Comparison of ENCODE assay signal across 28 mouse cellular contexts in the genomic region with DNA sequence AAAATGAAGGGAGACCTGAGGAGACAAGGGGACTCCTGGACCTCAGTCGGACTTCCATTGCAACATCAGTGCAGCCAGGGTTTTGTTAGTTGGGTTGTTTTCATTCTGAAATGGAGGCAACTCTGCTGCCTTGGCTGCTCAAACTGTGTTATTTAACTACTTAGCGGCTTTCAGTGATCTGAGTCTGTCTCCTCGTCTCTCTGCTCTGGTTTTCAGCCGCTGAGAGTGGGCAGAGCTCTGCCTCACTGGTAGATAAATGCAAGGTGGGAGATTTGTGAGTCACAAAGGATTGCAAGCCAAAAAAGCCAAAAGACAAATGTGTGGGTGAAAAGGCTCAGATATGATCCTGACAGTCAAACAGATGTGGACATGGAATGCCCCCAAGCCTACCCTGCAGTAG.
DNase-seq lines count a peak whose midpoint lies in the region; ATAC-seq and TF ChIP-seq lines count a peak whose summit lies in the region.
"Had no signal": no experiment of that assay in that cellular context is flagged by ENCODE, and none has a peak within 500 bp of the region (broad histone marks: within the 10 kb centered on the region; RNA-seq: fewer than 3 reads in every experiment).

No protein-coding gene starts in this region.

- intact Hi-C loops in left cerebral cortex, adult 2 months (cut with DNase I), result no loop called here
- intact Hi-C loops in left cerebral cortex, postnatal 36 days (cut with DNase I), result no loop called here

- WGBS in embryonic facial prominence, embryonic 10.5 days, result 89% methylated on average over 4 of the region's 4 CpGs

- peaks cover 52% of the 10 kb centered on the region for H3K4me1 ChIP-seq in embryonic facial prominence, embryonic 10.5 days
- H3K4me1 ChIP-seq: forebrain, embryonic 13.5 days; midbrain, embryonic 15.5 days had no signal

- no peaks in the 10 kb centered on the region for H3K27me3 ChIP-seq in embryonic facial prominence, embryonic 10.5 days (replicated peaks; ENCODE audit: low read depth, poor library complexity, severe bottlenecking)
- H3K27me3 ChIP-seq: CH12.LX; forebrain, embryonic 13.5 days; hindbrain, embryonic 15.5 days; limb, embryonic 12.5 days; midbrain, embryonic 15.5 days; neural tube, embryonic 12.5 days had no signal

- H3K36me3 ChIP-seq in embryonic facial prominence, embryonic 10.5 days (replicated peaks), result 0 out of 2 replicates have a peak, but pooled peaks cover 2% of the 10 kb centered on the region
- H3K36me3 ChIP-seq: hindbrain, embryonic 10.5 days; liver, embryonic 13.5 days; midbrain, embryonic 10.5 days; midbrain, embryonic 15.5 days had no signal

- DNase-seq in frontal cortex, postnatal 10 days (ENCODE audit: low spot score in 2 of 2), result no peak
- peak; percentile 32 to 33 for DNase-seq in left cerebral cortex, adult 2 months (ENCODE audit: extremely low spot score in 1 of 2, low spot score in 2 of 2)
- DNase-seq in left cerebral cortex, postnatal 36 days (ENCODE audit: low spot score in 2 of 2), result no peak
- DNase-seq in lung, postnatal 25 days (ENCODE audit: low spot score), result peak; percentile 34
- no peak for DNase-seq in lung, postnatal 4 days
- no peak for DNase-seq in embryonic facial prominence, embryonic 10.5 days (ENCODE audit: low spot score)
- no peak for DNase-seq in ovary, postnatal 36 days (ENCODE audit: low spot score)
- DNase-seq: adrenal gland, adult 2 months; adrenal gland, postnatal 36 days; cerebellum, adult 2 months; cerebellum, postnatal 14 days; heart, postnatal 14 days; kidney, adult 11 months; kidney, postnatal 25 days; liver, embryonic 13.5 days; lung, embryonic 14.5 days had no signal

- H3K4me3 ChIP-seq in left cerebral cortex, adult 2 months, result no peak overlapping the region
- H3K4me3 ChIP-seq in embryonic facial prominence, embryonic 10.5 days, result no peak overlapping the region
- H3K4me3 ChIP-seq: forebrain, embryonic 13.5 days; hindbrain, embryonic 10.5 days; hindbrain, embryonic 15.5 days; limb, embryonic 12.5 days; liver, embryonic 13.5 days; midbrain, embryonic 10.5 days; midbrain, embryonic 15.5 days; myocyte; neural tube, embryonic 12.5 days had no signal

- peak overlapping the region; percentile 66 for H3K27ac ChIP-seq in left cerebral cortex, adult 2 months
- 0 out of 2 replicates have a peak overlapping the region, but pooled peaks have one; percentile 14 for H3K27ac ChIP-seq in embryonic facial prominence, embryonic 10.5 days (replicated peaks)
- H3K27ac ChIP-seq: forebrain, embryonic 13.5 days; hindbrain, embryonic 10.5 days; hindbrain, embryonic 15.5 days; limb, embryonic 12.5 days; liver, embryonic 13.5 days; midbrain, embryonic 10.5 days; midbrain, embryonic 15.5 days; neural tube, embryonic 12.5 days had no signal

- TF ChIP-seq CTCF in left cerebral cortex, adult 2 months (IDR thresholded peaks at IDR 0.05), result no peak

- no peaks in the 10 kb centered on the region for H3K9me3 ChIP-seq in embryonic facial prominence, embryonic 10.5 days
- H3K9me3 ChIP-seq: forebrain, embryonic 13.5 days; hindbrain, embryonic 10.5 days; hindbrain, embryonic 15.5 days; limb, embryonic 12.5 days; liver, embryonic 13.5 days; midbrain, embryonic 10.5 days; midbrain, embryonic 15.5 days; neural tube, embryonic 12.5 days had no signal

- peak; percentile 92 for ATAC-seq in frontal cortex, adult (ENCODE audit: low TSS enrichment)
- ATAC-seq: activated CD4-positive, CD25-positive, alpha-beta regulatory T cell, adult 4 months; forebrain, embryonic 13.5 days; inflammation-experienced regulatory T-cells, adult 6 months; midbrain, embryonic 15.5 days had no signal

Comparison
In these comparisons a context has a peak if more than half of its experiments do, and no peak if none do; other contexts are left out.
1. DNase-seq: peak in left cerebral cortex, adult 2 months (2 of 2) and lung, postnatal 25 days (single experiment); none in frontal cortex, postnatal 10 days (0 of 2), left cerebral cortex, postnatal 36 days (0 of 2), lung, postnatal 4 days (0 of 2), embryonic facial prominence, embryonic 10.5 days (single experiment) and ovary, postnatal 36 days (single experiment).